Mouse (Mus musculus) neural tube, embryonic 10.5 days (tissue): ENCODE results near the gene Wfdc13.

Experiments used
- DNase-seq: peaks from one replicate; pipeline ENCODE4 v3.0.0-alpha.2; 2017; ENCODE audit warnings: low spot score; ENCODE audit errors: extremely low spot score

Wfdc13 gene

DNA sequence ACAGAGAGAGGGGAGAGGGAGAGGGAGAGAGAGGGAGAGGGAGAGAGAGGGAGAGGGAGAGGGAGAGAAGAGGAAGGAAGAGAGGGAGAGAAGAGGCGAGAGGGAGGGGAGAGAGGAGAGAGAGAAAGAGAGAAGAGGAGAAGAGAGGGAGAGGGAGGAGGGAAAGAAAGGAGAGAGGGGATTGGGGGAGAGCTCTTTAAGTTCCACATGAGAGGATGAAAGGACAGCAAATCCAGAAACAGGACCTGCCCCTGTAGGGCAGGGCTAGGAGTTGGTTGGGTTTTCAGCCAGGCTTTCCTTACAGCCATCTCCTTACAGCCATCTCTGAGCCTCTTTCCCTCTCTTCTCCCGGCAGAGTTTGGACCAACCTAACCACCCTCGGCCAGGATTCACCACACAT is at the start of gene Wfdc13:
Gene Wfdc13 (plus strand): TSS at position 301 of the 400 bp plus-strand sequence.
- DNase-seq: no peak

DNA sequence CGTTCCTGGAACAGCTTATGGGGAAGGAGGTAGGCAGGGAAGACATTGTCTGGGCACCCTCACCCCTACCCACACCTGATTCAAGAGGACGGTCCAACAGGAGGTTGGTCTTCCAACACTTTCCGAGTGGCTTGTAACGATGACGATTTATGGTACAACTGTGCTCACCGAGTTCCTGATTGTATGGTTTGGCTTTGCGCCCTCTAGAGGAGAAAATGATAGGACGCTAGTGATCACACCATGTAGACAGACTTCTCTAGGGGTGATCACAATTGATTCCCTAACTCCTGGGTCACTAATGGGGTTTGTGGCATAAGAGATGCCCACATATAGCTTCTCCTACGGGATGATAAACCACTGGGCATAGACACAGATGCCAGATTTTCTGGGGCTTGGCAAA is 49.6 kb upstream of the Wfdc13 start:
- no peak for DNase-seq

DNA sequence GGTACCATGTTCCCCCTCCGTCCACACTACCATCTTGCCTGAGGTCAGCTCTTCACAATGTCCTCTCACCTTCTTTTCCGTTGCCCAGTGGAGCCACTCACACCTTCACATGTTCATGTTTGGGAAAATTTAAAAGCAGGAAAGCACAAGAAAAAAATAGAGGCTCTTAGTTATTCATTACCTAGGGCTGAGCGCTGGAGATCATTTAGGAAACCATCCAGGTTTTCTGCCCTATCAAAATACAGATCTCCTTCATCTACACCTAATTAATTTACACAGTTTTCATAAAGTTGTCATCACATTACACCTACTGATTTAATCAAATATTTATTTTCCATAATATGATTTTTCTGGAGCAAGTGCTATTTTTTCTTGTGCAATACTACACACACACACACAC is 46.2 kb upstream of the Wfdc13 start, which contains the start of gene Wfdc16:
Gene Wfdc16 (minus strand): TSS at position 101 of the 400 bp plus-strand sequence.
- DNase-seq: no peak

DNA sequence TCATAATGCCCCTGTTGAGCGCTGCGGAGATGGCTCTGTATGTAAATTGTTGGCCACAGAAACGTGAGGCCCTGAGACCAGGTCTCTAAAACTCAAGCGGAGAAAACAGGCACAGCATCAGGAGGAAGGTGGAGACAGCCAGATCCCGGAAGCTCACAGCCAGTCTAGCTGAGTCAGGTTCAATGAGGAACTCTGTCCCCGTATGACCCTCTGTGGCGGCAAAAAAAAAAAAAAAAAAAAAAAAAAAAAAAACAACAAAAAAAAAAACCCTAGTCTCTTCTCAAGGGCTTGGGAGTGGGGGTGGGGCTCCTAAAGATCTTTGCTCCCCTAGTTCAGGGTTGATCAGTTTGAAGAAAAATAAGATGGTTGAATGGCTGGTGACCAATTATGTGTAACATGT is 43.8 kb upstream of the Wfdc13 start:
- DNase-seq: no peak

DNA sequence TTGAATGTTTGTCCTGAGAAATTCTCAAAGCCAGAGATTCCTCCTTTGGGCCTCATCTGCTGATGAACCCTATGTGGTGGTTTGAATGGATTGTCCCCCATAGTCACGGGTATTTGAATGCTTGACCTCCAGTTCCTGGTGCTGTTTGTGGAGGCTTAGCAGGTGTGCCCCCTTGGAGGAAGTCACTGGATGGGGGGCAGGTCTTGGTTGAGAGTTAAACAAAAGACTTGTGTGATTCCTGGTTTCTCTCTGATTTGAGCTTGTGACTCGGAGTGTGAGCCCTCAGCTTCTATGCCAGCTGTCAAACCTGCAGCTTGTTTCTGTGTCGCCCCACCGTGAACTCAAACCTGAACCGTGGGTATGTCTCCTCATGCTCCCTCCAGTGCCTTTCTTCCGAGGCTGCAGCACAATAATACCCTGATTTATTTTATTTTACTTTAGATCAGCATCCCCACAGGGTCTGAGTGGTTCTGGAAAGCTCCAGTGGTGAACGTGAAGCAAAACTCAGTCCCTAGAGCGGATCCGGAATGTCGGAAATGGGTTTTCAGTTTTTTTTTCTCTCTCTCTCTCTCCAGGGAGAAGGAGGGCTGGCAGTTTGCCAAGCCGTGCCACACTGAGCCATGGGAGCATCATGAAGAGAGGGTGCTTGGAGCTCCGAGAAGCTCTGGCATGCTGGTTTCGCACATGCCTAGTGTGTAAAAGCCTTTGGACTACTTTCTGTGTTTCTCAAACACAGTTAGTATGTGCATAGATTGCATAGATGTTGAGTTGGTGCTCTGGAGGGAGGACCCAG is 42.8 kb upstream of the Wfdc13 start:
- no peak for DNase-seq

DNA sequence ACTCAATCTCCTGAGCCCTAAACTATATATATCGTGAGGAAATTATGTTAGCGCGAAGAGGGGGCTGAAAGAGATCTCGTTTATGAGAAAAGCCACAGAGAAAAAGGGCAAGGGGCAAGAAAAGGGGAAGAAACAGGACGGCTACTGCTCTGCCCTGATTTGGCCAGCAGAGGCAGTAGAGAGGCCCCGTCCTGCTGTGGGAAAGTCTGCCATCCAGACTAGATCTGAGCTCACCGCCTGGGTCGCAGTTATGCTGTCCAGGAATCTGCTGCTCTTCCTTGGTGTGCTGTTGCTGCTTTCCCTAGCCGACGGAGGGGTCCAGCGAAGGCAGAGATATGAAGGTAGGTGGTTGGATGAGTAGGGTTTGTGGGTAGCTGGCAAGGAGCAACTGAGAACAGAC is 29.0 kb upstream of the Wfdc13 start, which contains the start of gene Wfdc10:
Gene Wfdc10 (plus strand): TSS at position 189 of the 400 bp plus-strand sequence.
- peak; percentile 56 for DNase-seq

- DNase-seq: no peak
These were observed 28.4 kb upstream of the Wfdc13 start, which contains the start of gene Wfdc9 for GRCm38 (mm10) chr2:164656483-164656882. TSS of gene Wfdc9 (minus strand) at chr2:164656583.

DNA sequence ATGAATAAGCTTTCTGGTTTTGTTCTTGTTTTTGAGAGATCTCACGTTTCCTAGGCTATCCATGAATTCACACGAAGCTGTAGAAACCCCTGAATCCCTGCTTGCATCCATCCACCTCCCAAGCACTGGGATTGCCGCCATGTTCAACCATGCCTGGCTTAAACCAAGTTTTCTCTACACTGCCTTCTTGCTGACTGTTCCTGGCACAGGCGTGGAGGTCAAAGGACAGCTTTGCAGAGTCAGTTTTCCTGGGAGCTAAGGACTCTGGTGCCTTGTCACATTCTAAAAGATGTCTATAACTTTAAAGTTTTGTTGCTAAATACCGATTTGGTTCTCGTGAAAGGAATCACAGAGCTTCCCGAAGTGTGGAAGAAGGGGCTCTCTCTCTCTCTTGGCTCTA is 20.1 kb upstream of the Wfdc13 start:
- no peak for DNase-seq

- DNase-seq: no peak
These were observed 14.6 kb upstream of the Wfdc13 start for GRCm38 (mm10) chr2:164670261-164670660.

DNA sequence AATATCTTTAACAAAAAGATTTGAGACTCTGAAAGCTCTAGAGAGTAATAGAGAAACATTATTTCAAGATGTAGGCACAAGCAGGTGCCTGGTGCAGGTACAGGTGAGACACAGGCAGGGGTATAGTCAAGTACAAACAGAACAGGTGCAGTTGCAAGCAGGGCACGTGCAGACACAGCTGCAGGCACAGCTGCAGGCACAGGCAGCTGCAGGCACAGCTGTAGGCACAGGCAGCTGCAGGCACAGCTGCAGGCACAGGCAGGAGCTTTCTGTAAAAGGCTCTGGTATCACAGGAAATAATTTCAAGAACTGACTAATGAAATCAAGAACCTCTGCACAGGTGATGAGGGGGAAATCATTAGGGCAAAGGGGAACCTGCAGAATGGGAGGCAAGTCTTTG is 14.0 kb upstream of the Wfdc13 start:
- DNase-seq: no peak

DNA sequence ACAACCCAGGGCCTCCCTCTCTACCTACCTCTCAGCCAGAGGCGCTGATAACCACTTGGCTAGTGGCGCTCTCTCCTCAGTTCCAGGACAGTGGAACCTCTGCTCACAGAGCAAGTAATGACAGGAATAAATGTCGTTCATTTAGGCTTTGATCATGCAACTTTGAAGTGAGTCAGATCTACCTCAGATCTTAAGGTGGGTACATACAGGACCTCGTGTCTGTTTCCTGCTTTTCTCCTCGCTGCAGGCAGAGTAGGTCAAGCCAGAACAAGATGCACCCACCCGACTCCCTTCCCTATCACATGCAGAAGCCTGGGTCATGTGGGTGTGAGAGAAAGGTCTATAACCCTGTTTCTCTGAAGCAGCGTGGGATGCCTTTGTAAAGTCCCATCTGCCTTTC is 10.9 kb upstream of the Wfdc13 start, which contains the start of gene Wfdc11:
Gene Wfdc11 (minus strand): TSS at position 101 of the 400 bp plus-strand sequence.
- no peak for DNase-seq

DNA sequence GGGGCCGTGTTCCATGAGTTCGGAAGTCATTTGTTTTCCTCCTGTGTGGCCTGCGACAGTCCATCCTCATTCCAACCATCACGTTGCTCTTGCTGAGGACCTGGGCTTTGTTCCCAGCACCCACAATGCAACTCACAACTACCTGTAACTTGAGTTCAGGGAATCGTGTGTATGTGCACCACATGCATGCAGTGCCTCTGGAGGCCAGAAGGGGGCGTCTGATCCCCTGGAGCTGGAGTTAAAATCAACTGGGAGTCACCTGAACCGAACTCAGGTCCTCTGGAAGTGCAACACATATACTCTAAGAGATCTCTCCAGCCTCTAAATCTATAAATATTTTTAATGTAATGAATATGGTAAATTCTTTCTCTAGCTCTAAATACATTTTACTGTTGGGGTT is 8.8 kb upstream of the Wfdc13 start:
- DNase-seq: no peak

DNA sequence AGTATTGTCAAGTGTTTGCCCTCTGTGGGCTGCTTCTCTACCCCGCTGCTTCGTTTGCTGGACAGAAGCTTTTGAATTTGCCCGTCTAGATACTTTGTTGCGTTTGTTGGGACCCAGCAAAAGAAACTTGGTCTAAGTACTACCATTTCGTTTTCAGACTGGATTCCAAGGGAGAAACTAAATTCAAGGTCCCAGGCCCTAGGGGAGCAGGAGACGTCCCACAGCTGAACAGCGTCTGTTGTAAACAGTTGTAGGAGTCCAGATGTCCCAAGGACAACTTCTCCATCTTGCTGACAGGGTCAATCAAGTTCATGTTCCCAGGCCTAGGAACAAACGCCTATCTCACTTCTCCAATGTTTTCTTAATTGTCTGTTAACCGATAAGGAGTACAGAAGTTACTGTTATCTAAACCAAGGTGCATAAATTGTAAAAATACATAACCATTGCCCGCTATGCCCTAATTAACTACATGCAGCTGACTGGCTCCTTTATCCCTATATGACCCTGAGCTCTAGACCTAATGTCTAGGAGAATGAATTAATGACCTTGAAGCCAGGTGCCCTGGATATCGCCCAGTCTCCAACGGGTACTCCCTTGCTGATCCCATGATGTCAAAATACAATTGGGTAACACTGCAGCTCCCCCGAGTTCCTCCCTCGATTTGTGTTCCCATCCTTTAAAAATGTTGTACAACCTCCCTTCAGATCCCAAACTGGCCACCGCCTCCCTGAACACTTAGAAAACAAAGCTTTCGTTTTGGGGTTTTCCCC is 7.8 kb upstream of the Wfdc13 start:
- no peak for DNase-seq

DNA sequence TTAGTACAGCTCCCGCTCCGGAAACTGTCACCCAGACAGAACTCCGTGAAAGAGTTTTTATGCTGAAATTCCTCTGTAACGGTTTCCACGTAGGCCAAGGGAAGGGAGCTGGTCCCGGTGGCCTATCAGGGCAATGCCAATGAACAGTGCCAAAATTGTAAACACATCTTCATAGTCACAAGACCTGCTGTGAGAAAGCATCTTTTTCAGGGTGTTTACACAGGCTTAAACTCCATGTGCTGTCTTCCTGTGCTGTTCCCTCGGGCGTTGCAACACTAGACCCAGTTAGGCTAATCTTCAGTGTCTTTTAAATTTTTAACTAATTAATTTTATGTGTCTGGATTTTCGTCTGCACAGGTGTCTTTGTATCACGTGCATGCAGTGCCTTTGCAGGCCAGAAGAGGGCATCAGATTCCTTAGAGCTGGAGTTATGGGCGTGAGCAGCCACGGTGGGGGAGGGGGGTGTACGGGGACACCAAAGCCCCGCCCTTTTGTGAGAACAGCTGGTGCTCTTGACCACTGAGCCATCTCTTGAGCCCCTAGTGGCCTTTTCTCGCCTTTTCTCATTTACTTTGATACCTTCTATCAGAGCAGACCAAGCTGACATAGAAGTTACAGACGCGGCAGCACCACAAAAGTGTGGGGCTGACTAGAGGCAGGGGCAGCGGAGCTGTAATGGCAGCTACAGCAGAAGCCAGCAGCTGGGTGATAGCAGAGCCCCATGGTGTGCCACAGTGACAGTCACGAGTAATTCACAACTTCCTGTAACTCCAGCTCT is 5.9 kb upstream of the Wfdc13 start:
- DNase-seq: peak; percentile 73

DNA sequence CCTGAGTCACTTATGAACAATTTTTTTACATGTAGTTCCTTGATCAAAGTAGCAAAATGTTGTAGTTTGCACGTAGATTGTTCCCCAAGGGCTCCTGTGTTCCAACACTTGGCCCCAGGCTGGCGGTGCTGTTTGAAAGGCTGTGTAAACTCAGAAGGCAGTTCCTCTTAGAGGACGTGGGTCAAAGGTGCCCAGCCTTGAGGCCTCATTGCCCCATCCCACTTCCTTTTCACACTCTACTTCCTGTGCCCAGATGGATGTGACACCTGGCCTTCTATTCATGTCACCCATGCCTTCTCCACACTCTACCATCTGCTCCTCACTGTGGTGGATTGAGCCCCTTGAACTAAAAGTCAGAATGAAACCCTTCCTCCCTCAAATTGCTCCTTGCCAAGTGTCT is 5.0 kb upstream of the Wfdc13 start:
- DNase-seq: peak; percentile 15

DNA sequence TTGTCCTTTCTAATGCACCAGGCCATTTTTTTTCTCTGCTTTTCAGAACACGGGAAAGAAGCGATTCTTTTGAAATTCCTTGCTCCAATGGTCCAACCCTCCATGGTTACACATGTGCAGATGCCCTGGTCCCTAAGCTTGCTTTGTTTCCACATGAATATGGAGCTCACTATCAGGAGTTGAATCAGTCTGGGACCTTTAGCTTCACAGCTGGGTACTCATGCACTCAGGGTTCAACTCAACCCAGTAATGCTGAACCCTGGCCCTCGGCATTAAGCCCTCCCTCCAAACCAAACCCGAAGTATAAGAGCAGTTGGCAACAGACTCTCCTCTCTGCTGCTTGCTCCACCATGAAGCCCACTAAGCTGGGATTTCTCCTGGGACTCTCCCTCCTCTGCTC is 13.3 kb downstream of the Wfdc13 start, which contains the start of gene Spint4:
Gene Spint4 (plus strand): TSS at position 301 of the 400 bp plus-strand sequence.
- DNase-seq: no peak

GRCm38 (mm10) chr2:164700959-164701358 is 16.1 kb downstream of the Wfdc13 start:
- DNase-seq: no peak

GRCm38 (mm10) chr2:164701761-164702160 is 16.9 kb downstream of the Wfdc13 start:
- DNase-seq: no peak

- DNase-seq: no peak
These were observed 19.3 kb downstream of the Wfdc13 start for GRCm38 (mm10) chr2:164704235-164704634.

GRCm38 (mm10) chr2:164705328-164705727 is 20.4 kb downstream of the Wfdc13 start:
- no peak for DNase-seq

DNA sequence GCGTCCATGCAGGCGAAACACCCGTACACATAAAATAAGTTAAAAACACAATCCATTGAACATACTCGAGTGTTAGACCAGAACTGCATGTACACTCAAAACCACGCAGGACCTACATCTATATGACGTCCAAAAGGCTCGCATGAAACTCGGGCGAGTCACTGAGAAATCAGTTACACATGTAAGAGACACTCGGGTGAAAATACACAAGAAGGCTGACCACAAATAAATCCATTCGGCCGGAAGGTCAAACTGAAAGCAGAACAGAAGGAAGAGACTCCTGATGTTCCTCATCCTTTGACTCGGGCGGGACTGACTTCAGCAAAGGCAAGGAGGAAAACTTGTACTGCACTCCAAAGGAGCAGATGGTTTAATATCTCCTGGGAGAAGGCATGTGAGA is 21.1 kb downstream of the Wfdc13 start:
- no peak for DNase-seq
